Mouse (Mus musculus) hindbrain, embryonic 11.5 days (tissue): Measurements from ENCODE around the gene Ndc1. TPM values are rescaled to one million over a fixed set of nuclear protein-coding genes. Genes with fewer than 3 reads are reported as not detected.
"Not testable (repeated sequence)": the region's sequence is repeated elsewhere in the genome, so short reads cannot be mapped to it uniquely, and the experiment has no call there.

ENCODE experiments used
- ATAC-seq: fragments of 200-750 bp; cut with Nextera tagmentation; 2 replicates; pipeline ENCODE4 v1.8.0; 2017; ENCODE audit warnings: mild to moderate bottlenecking, moderate TSS enrichment, moderate library complexity; ENCODE audit not compliant: low FRiP score
- DNase-seq: peaks from one replicate; pipeline ENCODE4 v3.0.0-alpha.2; 2015; ENCODE audit warnings: low spot score
- H3K27ac ChIP-seq: fragments of 300-500 bp; sonication (generic); 2 replicates; pipeline ENCODE4 v1.5.1; 2014; ENCODE audit warnings: mild to moderate bottlenecking, low read depth, low read length
- H3K27me3 ChIP-seq: fragments of 300-500 bp; sonication (generic); 2 replicates; pipeline ENCODE4 v1.6.1; 2014; ENCODE audit warnings: mild to moderate bottlenecking, low read length, moderate library complexity, mixed read lengths; ENCODE audit not compliant: control insufficient read depth, insufficient read depth
- H3K36me3 ChIP-seq: fragments of 300-500 bp; sonication (generic); 2 replicates; pipeline ENCODE4 v1.6.1; 2014; ENCODE audit warnings: mild to moderate bottlenecking, low read length, moderate library complexity, mixed read lengths; ENCODE audit not compliant: control insufficient read depth, insufficient read depth
- H3K4me1 ChIP-seq: fragments of 300-500 bp; sonication (generic); replicated peaks from 2 replicates; pipeline ENCODE4 v1.6.1; 2014; ENCODE audit warnings: low read length, mixed read lengths; ENCODE audit not compliant: control insufficient read depth, insufficient read depth
- H3K4me2 ChIP-seq: fragments of 300-500 bp; sonication (generic); replicated peaks from 2 replicates; pipeline ENCODE4 v1.6.1; 2014; ENCODE audit warnings: mild to moderate bottlenecking, low read depth, low read length
- H3K4me3 ChIP-seq: fragments of 300-500 bp; sonication (generic); 2 replicates; pipeline ENCODE4 v1.5.1; 2014; ENCODE audit warnings: low read depth, low read length
- H3K9ac ChIP-seq: fragments of 300-500 bp; sonication (generic); 2 replicates; pipeline ENCODE4 v1.6.1; 2014; ENCODE audit warnings: low read depth, low read length
- H3K9me3 ChIP-seq: fragments of 300-500 bp; sonication (generic); 2 replicates; pipeline ENCODE4 v1.6.1; 2016; ENCODE audit warnings: low read length; ENCODE audit not compliant: control insufficient read depth
- WGBS: fragments of 180-500 bp; shearing (Covaris S2); extraction: QIAGEN DNeasy Blood & Tissue Kit; methylation state at CpG from one replicate; pipeline ENCODE4 v1.1.7; 2014; 5-methylcytosine and 5-hydroxymethylcytosine counted together
- polyA plus RNA-seq: library from polyadenylated mRNA; unstranded; fragments of >200 nt; fragmentation: Nextera tagmentation; extraction: Ambion mirVana; gene quantifications from 2 replicates; pipeline ENCODE4 v1.2.1, GENCODE M21; 2014

Ndc1 gene
- polyA plus RNA-seq, 1 experiment from 2014 or later, result 34.2 TPM

DNA sequence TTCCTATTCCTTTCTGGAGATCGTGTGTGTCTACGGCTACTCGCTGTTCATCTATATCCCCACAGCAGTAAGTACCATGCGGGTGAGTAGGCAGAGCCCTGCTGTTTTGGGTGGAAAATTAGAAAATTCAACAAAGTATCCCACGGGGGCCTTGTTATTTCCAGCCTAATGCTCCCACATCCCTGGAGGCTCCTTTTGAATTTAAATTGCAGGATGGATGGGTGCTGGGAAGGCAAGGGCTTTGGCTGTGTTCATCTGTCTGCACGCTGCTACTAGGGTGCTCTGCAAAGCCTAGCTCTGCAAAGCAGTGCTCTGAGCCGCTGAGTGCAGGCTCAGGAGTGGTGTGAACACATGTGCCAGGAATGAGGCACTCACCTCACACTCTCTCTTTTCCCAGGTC, 23.0 kb upstream of the Ndc1 start:
- Histone ChIP-seq H3K36me3 (no peaks in the 10 kb centered on the region), H3K4me2 (no peak overlapping the region), H3K9me3 (no peaks in the 10 kb centered on the region), H3K4me3 (no peak overlapping the region), H3K27me3 (no peaks in the 10 kb centered on the region), H3K4me1 (no peaks in the 10 kb centered on the region), H3K9ac (no peak overlapping the region), H3K27ac (no peak overlapping the region)
- WGBS, result 80% methylated on average over 7 of the region's 7 CpGs
- DNase-seq (no peak), ATAC-seq (no peak)

DNA sequence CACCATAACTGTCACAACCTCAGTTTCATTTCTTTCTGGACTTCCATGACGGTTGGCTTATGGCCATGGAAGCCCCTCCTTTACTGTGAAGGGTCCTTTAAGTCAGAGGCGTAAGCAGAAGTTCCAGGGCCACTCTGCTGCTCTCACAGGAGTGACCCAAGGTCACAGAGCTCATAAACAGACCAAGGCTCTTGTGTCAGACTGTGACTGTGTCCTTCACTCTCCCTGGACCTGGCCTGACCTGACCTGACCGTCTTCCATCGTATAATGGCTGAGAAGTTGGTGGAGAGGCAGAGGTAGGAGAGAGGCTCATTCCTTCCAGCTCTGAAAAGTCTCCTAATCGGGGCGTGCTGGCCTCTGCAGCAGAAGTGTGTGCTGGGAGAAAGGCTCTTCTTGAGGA, 20.4 kb upstream of the Ndc1 start:
- H3K27me3 ChIP-seq, result no peaks in the 10 kb centered on the region
- ATAC-seq, result no peak
- no peak overlapping the region for H3K4me3 ChIP-seq
- no peaks in the 10 kb centered on the region for H3K9me3 ChIP-seq
- H3K4me2 ChIP-seq, result no peak overlapping the region
- no peaks in the 10 kb centered on the region for H3K4me1 ChIP-seq
- H3K27ac ChIP-seq, result no peak overlapping the region
- no peak for DNase-seq
- no peaks in the 10 kb centered on the region for H3K36me3 ChIP-seq
- no peak overlapping the region for H3K9ac ChIP-seq
- 79% methylated on average over 6 of the region's 6 CpGs for WGBS

DNA sequence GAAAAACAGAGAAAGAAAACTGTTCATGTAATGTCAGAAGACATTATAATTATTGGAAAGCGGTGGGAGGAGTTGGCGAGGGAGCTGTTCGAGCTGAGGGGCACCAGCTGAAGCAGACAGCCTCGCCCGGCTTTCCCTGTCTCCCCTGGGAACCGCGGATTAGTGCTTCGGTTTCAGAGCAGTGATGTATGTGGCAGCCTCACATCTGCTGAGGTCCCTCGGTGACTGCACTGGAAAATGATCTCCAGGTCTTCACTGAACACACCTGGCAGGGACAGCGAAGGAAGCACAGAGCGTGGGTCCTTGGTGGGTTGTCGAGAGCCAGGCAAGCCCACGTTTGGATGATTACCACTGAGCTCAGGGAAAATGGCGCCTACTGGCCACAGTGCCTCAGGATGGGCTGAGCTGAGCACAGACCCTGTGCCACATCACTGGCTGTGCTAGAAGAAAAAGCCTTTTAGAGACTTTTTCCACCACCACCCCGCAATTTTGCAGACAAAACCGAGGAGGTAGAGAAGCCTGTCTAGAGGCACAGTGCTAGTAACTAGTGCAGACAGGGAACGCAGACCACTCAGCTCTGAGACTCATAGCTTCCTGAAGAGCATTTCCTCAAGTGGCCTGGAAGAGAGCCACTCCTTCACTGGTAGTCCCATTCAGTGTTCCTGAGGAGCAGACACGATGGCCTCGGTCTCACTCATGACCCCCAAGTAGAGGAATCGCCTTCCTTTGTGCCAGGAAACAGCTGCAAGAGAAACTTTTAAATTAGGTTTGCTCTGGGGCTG, 18.9 kb upstream of the Ndc1 start:
- ATAC-seq, result no peak
- peak; percentile 17 for DNase-seq
- Histone ChIP-seq H3K27me3 (no peaks in the 10 kb centered on the region), H3K36me3 (no peaks in the 10 kb centered on the region), H3K4me3 (no peak overlapping the region), H3K27ac (no peak overlapping the region), H3K4me1 (no peaks in the 10 kb centered on the region), H3K4me2 (no peak overlapping the region), H3K9ac (no peak overlapping the region), H3K9me3 (no peaks in the 10 kb centered on the region)
- 76% methylated on average over 20 of the region's 20 CpGs for WGBS

DNA sequence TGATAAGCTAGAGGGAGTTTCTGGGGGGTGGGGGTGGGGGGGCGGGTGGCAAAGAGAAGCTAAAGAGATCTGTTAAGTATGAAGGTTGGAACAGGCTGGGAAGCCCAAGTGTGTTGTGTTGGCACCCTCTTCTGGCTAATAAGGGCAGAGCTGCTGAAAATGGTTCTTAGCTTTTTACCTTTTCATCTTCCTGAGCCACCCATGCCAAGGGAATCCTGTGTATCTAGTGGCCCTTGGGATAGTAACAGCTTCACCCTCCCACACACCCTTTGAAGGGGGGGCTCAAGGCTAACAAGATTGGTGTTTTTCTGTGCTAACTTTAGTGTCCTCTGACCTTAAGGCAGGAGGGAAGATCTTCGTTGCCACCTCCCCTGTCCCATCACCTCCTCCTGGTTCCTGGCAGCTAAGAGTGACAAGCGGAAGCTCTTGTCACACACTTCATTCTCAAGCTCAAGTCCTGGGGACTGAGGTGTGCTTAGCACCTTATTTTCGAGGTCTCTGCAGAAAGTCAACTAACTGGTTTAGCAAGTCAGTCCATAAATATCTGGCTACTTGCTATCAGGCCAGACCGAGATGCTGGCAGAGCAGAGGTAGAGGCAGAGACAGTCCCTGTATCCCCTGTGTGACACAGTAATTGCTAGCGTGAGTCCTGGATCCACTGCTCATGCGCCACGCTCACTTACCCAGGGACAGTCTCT, 18.1 kb upstream of the Ndc1 start:
- DNase-seq (peak; percentile 39), ATAC-seq (no peak)
- H3K27me3 ChIP-seq, result no peaks in the 10 kb centered on the region
- H3K9me3 ChIP-seq, result no peaks in the 10 kb centered on the region
- WGBS, result 71% methylated on average over 8 of the region's 8 CpGs
- no peaks in the 10 kb centered on the region for H3K36me3 ChIP-seq
- no peak overlapping the region for H3K4me3 ChIP-seq
- no peak overlapping the region for H3K27ac ChIP-seq
- H3K4me1 ChIP-seq, result no peaks in the 10 kb centered on the region
- no peak overlapping the region for H3K4me2 ChIP-seq
- no peak overlapping the region for H3K9ac ChIP-seq

DNA sequence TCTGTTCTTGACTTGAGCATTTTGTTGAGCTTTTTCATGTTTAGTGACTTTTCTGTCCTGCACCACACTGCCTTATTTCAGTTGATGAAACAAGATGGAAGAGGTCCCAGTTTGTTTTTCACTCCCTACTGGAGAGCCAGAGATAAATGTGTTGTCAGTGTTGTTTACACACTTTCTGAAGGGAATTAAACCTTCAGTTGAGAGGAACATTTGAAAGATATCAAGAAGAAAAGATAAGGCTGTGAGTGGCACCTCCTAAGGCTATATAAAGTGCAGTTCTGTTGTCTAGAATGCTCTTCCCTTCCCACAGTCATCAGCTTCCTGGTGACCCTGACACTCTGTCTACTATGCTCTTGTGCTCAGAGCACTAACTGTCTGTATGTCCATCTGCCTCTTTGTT, 16.2 kb upstream of the Ndc1 start:
- no peak for ATAC-seq
- DNase-seq, result no peak
- Histone ChIP-seq H3K4me1 (no peaks in the 10 kb centered on the region), H3K9me3 (no peaks in the 10 kb centered on the region), H3K27me3 (no peaks in the 10 kb centered on the region), H3K27ac (no peak overlapping the region), H3K36me3 (no peaks in the 10 kb centered on the region), H3K4me3 (no peak overlapping the region), H3K9ac (no peak overlapping the region), H3K4me2 (no peak overlapping the region)

DNA sequence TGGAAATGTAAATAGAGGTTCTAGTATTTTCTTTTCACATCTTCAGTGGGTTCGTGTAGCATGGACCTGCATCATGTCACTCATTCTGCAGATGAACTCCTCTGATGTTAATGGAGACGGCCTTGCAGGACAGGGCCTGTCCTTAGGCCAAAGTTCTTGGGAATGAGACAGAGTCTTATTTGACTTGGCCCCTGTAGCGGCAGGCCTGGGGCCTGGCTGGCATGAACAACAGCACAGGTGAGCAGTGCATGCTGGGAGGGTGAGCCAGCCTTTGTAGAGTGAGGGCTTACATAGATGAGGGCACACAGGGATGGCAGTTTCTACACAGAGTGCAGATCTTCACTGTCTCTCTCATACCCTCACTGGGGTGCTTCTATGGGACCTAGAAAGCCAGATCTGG, 14.0 kb upstream of the Ndc1 start:
- no peaks in the 10 kb centered on the region for H3K9me3 ChIP-seq
- DNase-seq (no peak), ATAC-seq (no peak)
- H3K4me2 ChIP-seq, result no peak overlapping the region
- no peaks in the 10 kb centered on the region for H3K4me1 ChIP-seq
- no peak overlapping the region for H3K27ac ChIP-seq
- 87% methylated on average over 3 of the region's 3 CpGs for WGBS
- H3K9ac ChIP-seq, result no peak overlapping the region
- H3K4me3 ChIP-seq, result no peak overlapping the region
- H3K36me3 ChIP-seq, result no peaks in the 10 kb centered on the region
- H3K27me3 ChIP-seq, result no peaks in the 10 kb centered on the region

DNA sequence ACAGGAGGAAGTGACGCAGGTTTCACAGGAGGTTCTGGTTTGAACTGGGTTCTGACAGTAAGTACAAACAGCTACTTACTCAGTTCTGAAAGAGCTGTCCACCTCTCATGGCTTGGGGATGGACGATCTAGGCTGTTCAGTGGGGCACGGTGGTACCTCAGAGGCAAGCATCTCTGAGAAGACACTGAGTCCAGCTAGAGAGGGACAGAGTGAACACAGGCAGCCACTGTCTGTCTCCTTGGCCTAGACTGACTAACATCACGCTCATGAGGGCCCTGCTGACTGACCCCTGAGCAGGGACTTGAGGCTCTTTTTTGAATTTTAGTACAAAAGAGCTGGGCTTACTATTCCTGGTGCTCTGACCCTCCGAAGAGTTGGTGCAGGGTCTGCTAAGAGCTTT, 13.5 kb upstream of the Ndc1 start:
- 79% methylated on average over 5 of the region's 5 CpGs for WGBS
- H3K9me3 ChIP-seq, result no peaks in the 10 kb centered on the region
- H3K27me3 ChIP-seq, result no peaks in the 10 kb centered on the region
- H3K4me2 ChIP-seq, result no peak overlapping the region
- DNase-seq (no peak), ATAC-seq (no peak)
- no peak overlapping the region for H3K4me3 ChIP-seq
- no peaks in the 10 kb centered on the region for H3K36me3 ChIP-seq
- no peaks in the 10 kb centered on the region for H3K4me1 ChIP-seq
- H3K9ac ChIP-seq, result no peak overlapping the region
- no peak overlapping the region for H3K27ac ChIP-seq

DNA sequence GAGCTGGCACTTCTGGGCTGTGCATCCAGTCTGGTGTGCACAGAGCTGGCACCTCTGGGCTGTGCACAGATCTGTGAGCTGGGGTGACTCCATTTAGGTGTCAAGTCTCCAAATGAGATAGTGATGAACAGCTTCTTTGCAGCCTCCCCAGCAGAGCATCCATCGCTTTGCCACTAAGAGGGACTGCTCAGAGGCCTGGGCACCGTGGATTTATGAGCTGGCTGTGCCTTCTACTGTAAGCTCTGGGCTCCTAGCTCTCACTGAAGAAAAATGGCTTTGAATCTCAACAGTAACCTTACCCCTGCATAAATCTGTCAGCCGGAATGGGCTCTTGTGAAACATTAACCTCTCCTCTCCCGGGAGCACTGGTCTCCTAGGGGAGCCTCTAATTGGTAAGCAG, 13.0 kb upstream of the Ndc1 start:
- ATAC-seq, result no peak
- WGBS, result 49% methylated on average over 4 of the region's 4 CpGs
- H3K9ac ChIP-seq, result no peak overlapping the region

DNA sequence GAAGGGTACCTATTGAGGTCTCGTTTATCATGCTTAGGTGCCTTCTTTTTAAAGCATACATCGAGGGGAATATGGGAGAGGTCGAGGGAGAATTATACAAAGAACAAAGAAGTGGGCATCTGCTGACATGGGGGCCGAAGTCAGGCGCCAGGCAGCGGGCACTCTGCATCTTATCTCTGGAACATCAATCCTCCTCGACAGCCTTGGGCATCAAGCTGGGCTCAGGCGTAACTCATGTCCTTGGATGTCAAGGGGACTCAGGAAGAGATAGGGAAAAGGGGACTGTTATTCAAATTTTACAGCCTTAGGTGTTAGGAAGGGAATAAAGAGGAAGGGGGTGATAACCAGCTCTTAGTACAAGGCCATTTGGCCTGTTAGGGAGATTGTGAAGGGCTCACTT, 10.4 kb upstream of the Ndc1 start:
- not testable (repeated sequence) for H3K4me1 ChIP-seq, H3K9me3 ChIP-seq, DNase-seq, H3K27me3 ChIP-seq, H3K4me2 ChIP-seq, H3K9ac ChIP-seq, H3K36me3 ChIP-seq, H3K4me3 ChIP-seq, ATAC-seq, H3K27ac ChIP-seq
- WGBS, result 69% methylated on average over 8 of the region's 8 CpGs

More for the DNA sequence above, 13.0 kb upstream of the Ndc1 start:
- no peaks in the 10 kb centered on the region for H3K9me3 ChIP-seq
- no peak for DNase-seq
- H3K4me2 ChIP-seq, result no peak overlapping the region
- H3K27ac ChIP-seq, result no peak overlapping the region
- H3K27me3 ChIP-seq, result no peaks in the 10 kb centered on the region
- H3K36me3 ChIP-seq, result no peaks in the 10 kb centered on the region
- H3K4me1 ChIP-seq, result no peaks in the 10 kb centered on the region
- H3K4me3 ChIP-seq, result no peak overlapping the region
